Mouse (Mus musculus): Measurements from ENCODE around the gene Bgn. TPM values are rescaled to one million over a fixed set of nuclear protein-coding genes. Genes with fewer than 3 reads are reported as not detected.

The Bgn gene
- total RNA-seq, 1 experiment from 2014 or later, result not detected

Other genes starting within 250 kb of the Bgn start
- gene Xlr4c, start 240.5 kb upstream of the Bgn start, total RNA-seq (2017), result 11.1 and 24.4 TPM in 2 replicates
- not detected in 2 replicates for gene Xlr3c, start 218.2 kb upstream of the Bgn start, total RNA-seq (2017)
- gene Xlr5a, start 190.6 kb upstream of the Bgn start, total RNA-seq (2017), result not detected in 2 replicates
- gene Xlr5c, start 190.6 kb upstream of the Bgn start, total RNA-seq (2017), result not detected in 2 replicates
- gene Gm45015, start 146.8 kb upstream of the Bgn start, total RNA-seq (2017), result not detected in 2 replicates
- 12.5 and 17.9 TPM in 2 replicates for gene Zfp275, start 141.0 kb upstream of the Bgn start, total RNA-seq (2017)
- gene Gm18336, start 84.9 kb upstream of the Bgn start, total RNA-seq (2017), result not detected in 2 replicates
- not detected in 2 replicates for gene Zfp92, start 72.5 kb upstream of the Bgn start, total RNA-seq (2017)
- gene Trex2, start 48.3 kb upstream of the Bgn start, total RNA-seq (2017), result not detected in 2 replicates
- gene Haus7, start 24.6 kb upstream of the Bgn start, total RNA-seq (2017), result 17.5 and 19.8 TPM in 2 replicates
- not detected in 2 replicates for gene Atp2b3, start 19.5 kb downstream of the Bgn start, total RNA-seq (2017)
- gene Dusp9, start 155.8 kb downstream of the Bgn start, total RNA-seq (2017), result not detected in 2 replicates
- gene Pnck, start 176.5 kb downstream of the Bgn start, total RNA-seq (2017), result not detected in 2 replicates
- gene Slc6a8, start 189.5 kb downstream of the Bgn start, total RNA-seq (2017), result 0.25 TPM in 1 of 2 replicates, not detected in the other
- gene Bcap31, start 232.6 kb downstream of the Bgn start, total RNA-seq (2017), result 173 and 191 TPM in 2 replicates
- gene Abcd1, start 233.0 kb downstream of the Bgn start, total RNA-seq (2017), result 29.6 and 31.7 TPM in 2 replicates

Measured in neutrophil, adult 5-6 weeks (primary cell).